Mouse (Mus musculus) heart, adult 2 months (tissue): Measurements from ENCODE around the gene Olfr1359.
"Not testable (repeated sequence)": the region's sequence is repeated elsewhere in the genome, so short reads cannot be mapped to it uniquely, and the experiment has no call there.

Experiments used
- CTCF ChIP-seq: fragments of 200-600 bp; IDR thresholded peaks from 2 replicates; pipeline ENCODE4 v1.8.1; 2022; ENCODE audit warnings: antibody characterized with exemption, mild to moderate bottlenecking, moderate library complexity
- POLR2A ChIP-seq: fragments of 200-500 bp; IDR thresholded peaks from 2 replicates; pipeline ENCODE4 v1.6.1; 2011; ENCODE audit warnings: mild to moderate bottlenecking, low read depth, low read length, control low read depth; ENCODE audit not compliant: insufficient read depth

- not testable (repeated sequence) for TF ChIP-seq POLR2A
- peak; percentile 8; the same call in 1 of the 2 replicates for TF ChIP-seq CTCF
These were observed 23.3 kb downstream of the Olfr1359 start for GRCm38 (mm10) chr13:21721107-21721756.
